Mouse (Mus musculus) embryonic facial prominence, embryonic 11.5 days (tissue): ENCODE results near the gene Lbp. TPM values are rescaled to one million over a fixed set of nuclear protein-coding genes. Genes with fewer than 3 reads are reported as not detected.

ENCODE experiments used
- ATAC-seq: fragments of 200-750 bp; cut with Nextera tagmentation; replicated peaks from 2 replicates; pipeline ENCODE4 v1.8.0; 2017; ENCODE audit warnings: low read depth; ENCODE audit not compliant: insufficient number of reproducible peaks, low FRiP score, low TSS enrichment
- DNase-seq: peaks from one replicate; pipeline ENCODE4 v3.0.0-alpha.2; 2015; ENCODE audit warnings: low spot score
- H3K27ac ChIP-seq: fragments of 300-500 bp; sonication (generic); replicated peaks from 2 replicates; pipeline ENCODE4 v1.5.1; 2014; ENCODE audit warnings: mild to moderate bottlenecking, low read depth, low read length, control low read depth
- H3K27me3 ChIP-seq: fragments of 300-500 bp; sonication (generic); 2 replicates; pipeline ENCODE4 v1.6.1; 2014; ENCODE audit warnings: mild to moderate bottlenecking, low read length, moderate library complexity, mixed read lengths; ENCODE audit not compliant: control insufficient read depth, insufficient read depth
- H3K36me3 ChIP-seq: fragments of 300-500 bp; sonication (generic); replicated peaks from 2 replicates; pipeline ENCODE4 v1.6.1; 2014; ENCODE audit warnings: low read depth, mild to moderate bottlenecking, low read length, moderate library complexity, mixed read lengths; ENCODE audit not compliant: control insufficient read depth, insufficient read depth
- H3K4me1 ChIP-seq: fragments of 300-500 bp; sonication (generic); 2 replicates; pipeline ENCODE4 v1.6.1; 2014; ENCODE audit warnings: low read length, mixed read lengths; ENCODE audit not compliant: control insufficient read depth, insufficient read depth
- H3K4me2 ChIP-seq: fragments of 300-500 bp; sonication (generic); 2 replicates; pipeline ENCODE4 v1.6.1; 2014; ENCODE audit warnings: low read depth, mild to moderate bottlenecking, control low read depth, low read length, moderate library complexity
- H3K4me3 ChIP-seq: fragments of 300-500 bp; sonication (generic); 2 replicates; pipeline ENCODE4 v1.5.1; 2014; ENCODE audit warnings: low read depth, low read length, control low read depth
- H3K9ac ChIP-seq: fragments of 300-500 bp; sonication (generic); replicated peaks from 2 replicates; pipeline ENCODE4 v1.6.1; 2014; ENCODE audit warnings: mild to moderate bottlenecking, control low read depth, low read length
- H3K9me3 ChIP-seq: fragments of 300-500 bp; sonication (generic); replicated peaks from 2 replicates; pipeline ENCODE4 v1.6.1; 2016; ENCODE audit warnings: mild to moderate bottlenecking, low read length, inconsistent platforms, mixed read lengths; ENCODE audit not compliant: control insufficient read depth
- WGBS: fragments of 180-500 bp; shearing (Covaris S2); extraction: QIAGEN DNeasy Blood & Tissue Kit; methylation state at CpG from one replicate; pipeline ENCODE4 v1.1.7; 2014; 5-methylcytosine and 5-hydroxymethylcytosine counted together
- polyA plus RNA-seq: library from polyadenylated mRNA; unstranded; fragments of >200 nt; fragmentation: Nextera tagmentation; extraction: Ambion mirVana; gene quantifications from 2 replicates; pipeline ENCODE4 v1.2.1, GENCODE M21; 2014

The Lbp gene
- polyA plus RNA-seq, 1 experiment from 2014 or later: 3.8 TPM

DNA sequence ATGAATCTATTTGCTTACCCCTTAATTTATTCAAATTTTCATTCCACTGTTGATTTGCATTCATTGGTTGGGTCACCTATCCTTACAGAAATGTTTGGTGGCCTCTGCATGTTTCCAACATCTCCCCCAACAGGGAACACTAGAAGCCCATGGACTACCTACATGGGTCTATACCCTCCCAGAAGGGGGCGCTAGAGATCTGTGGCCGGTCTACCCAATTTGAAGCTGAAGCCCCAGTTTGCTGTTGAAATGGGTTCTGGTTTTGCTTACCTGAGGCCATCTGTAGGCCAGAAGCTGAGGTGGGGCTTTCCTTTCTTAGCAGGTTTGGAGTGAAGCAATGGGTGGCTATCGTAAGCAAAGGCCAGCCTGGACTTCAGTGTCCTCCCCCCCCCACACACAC is 30.9 kb upstream of the Lbp start:
- H3K36me3 ChIP-seq: no peaks in the 10 kb centered on the region
- no peak overlapping the region for H3K4me3 ChIP-seq
- no peak overlapping the region for H3K4me2 ChIP-seq
- no peak overlapping the region for H3K9ac ChIP-seq
- no peaks in the 10 kb centered on the region for H3K9me3 ChIP-seq
- no peaks in the 10 kb centered on the region; the same call in 1 of the 2 replicates for H3K4me1 ChIP-seq
- no peaks in the 10 kb centered on the region for H3K27me3 ChIP-seq
- DNase-seq (no peak), ATAC-seq (no peak)
- 94% methylated on average over 3 of the region's 3 CpGs for WGBS
- H3K27ac ChIP-seq: no peak overlapping the region

GRCm38 (mm10) chr2:158275811-158276210 is 30.5 kb upstream of the Lbp start:
- no peaks in the 10 kb centered on the region for H3K9me3 ChIP-seq
- H3K4me1 ChIP-seq: no peaks in the 10 kb centered on the region; the same call in 1 of the 2 replicates
- no peak overlapping the region for H3K9ac ChIP-seq
- DNase-seq (no peak), ATAC-seq (no peak)
- H3K4me3 ChIP-seq: no peak overlapping the region
- no peak overlapping the region for H3K4me2 ChIP-seq
- no peak overlapping the region for H3K27ac ChIP-seq
- WGBS: 44% methylated on average over 4 of the region's 4 CpGs
- H3K36me3 ChIP-seq: no peaks in the 10 kb centered on the region
- H3K27me3 ChIP-seq: no peaks in the 10 kb centered on the region

DNA sequence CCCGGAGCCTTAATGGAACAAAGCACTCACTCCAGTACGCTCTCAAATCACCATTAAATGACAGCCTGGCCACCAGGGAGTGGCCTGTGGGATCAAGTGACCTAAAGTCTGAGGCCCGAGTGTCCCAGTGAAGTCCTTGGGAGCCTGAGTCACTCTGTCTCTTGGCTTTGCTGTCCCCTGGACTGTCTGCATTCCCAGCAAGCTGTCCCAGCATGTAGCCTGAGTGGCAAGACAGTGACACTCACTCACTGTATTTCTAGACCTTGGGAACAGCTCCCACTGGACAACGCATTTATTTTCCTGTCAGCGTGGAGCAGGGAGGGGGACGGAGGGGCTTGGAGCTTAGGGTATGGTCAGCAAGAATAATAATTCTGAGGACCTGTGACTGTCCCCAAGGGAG is 29.8 kb upstream of the Lbp start:
- no peak overlapping the region for H3K27ac ChIP-seq
- 57% methylated on average over 6 of the region's 6 CpGs for WGBS
- H3K9ac ChIP-seq: no peak overlapping the region
- DNase-seq: no peak
- no peaks in the 10 kb centered on the region for H3K36me3 ChIP-seq
- no peaks in the 10 kb centered on the region for H3K9me3 ChIP-seq
- no peaks in the 10 kb centered on the region for H3K27me3 ChIP-seq
- no peaks in the 10 kb centered on the region; the same call in 1 of the 2 replicates for H3K4me1 ChIP-seq
- no peak overlapping the region for H3K4me2 ChIP-seq
- ATAC-seq: no peak
- no peak overlapping the region for H3K4me3 ChIP-seq

DNA sequence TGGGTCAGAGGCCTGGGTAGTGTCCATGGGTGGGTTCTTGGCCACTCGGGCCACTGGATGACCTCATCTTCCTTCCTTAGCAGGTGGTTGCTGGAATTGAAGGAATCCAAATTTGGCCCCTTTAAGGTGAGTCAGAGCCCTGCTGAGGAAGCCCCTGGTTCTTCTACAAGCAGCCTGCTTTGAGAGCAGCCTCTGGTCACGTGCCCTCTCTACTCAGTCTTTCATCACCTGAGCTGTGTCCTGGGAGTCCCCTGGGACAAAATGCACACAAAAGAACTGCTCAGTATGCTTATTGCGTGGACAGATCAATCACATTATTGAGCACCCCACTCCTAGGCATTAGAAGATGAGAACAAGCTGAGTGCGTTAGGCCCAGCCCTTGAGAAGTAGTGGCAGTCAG is 29.4 kb upstream of the Lbp start:
- H3K27me3 ChIP-seq: no peaks in the 10 kb centered on the region
- no peaks in the 10 kb centered on the region; the same call in 1 of the 2 replicates for H3K4me1 ChIP-seq
- ATAC-seq (no peak), DNase-seq (no peak)
- no peaks in the 10 kb centered on the region for H3K9me3 ChIP-seq
- H3K4me3 ChIP-seq: no peak overlapping the region
- no peak overlapping the region for H3K4me2 ChIP-seq
- WGBS: 76% methylated on average over 4 of the region's 4 CpGs
- no peaks in the 10 kb centered on the region for H3K36me3 ChIP-seq
- H3K27ac ChIP-seq: no peak overlapping the region
- H3K9ac ChIP-seq: no peak overlapping the region

GRCm38 (mm10) chr2:158279656-158280055 is 26.6 kb upstream of the Lbp start:
- Histone ChIP-seq H3K27me3 (no peaks in the 10 kb centered on the region), H3K36me3 (no peaks in the 10 kb centered on the region), H3K4me1 (no peaks in the 10 kb centered on the region), H3K9ac (no peak overlapping the region), H3K4me2 (no peak overlapping the region), H3K9me3 (no peaks in the 10 kb centered on the region), H3K27ac (no peak overlapping the region), H3K4me3 (no peak overlapping the region)
- WGBS: 89% methylated on average over 4 of the region's 4 CpGs
- DNase-seq: no peak
- no peak for ATAC-seq

- Histone ChIP-seq H3K9ac (no peak overlapping the region), H3K36me3 (no peaks in the 10 kb centered on the region), H3K4me3 (no peak overlapping the region), H3K9me3 (no peaks in the 10 kb centered on the region), H3K4me2 (no peak overlapping the region), H3K27me3 (no peaks in the 10 kb centered on the region), H3K4me1 (no peaks in the 10 kb centered on the region), H3K27ac (no peak overlapping the region)
- DNase-seq (no peak), ATAC-seq (no peak)
- WGBS: 65% methylated on average over 16 of the region's 16 CpGs
Measured at GRCm38 (mm10) chr2:158281497-158282205, 24.6 kb upstream of the Lbp start.

- Histone ChIP-seq H3K9ac (no peak overlapping the region), H3K27ac (no peak overlapping the region), H3K4me1 (no peaks in the 10 kb centered on the region), H3K9me3 (no peaks in the 10 kb centered on the region), H3K4me2 (no peak overlapping the region), H3K36me3 (no peaks in the 10 kb centered on the region), H3K27me3 (no peaks in the 10 kb centered on the region), H3K4me3 (no peak overlapping the region)
- DNase-seq: no peak
- 79% methylated on average over 7 of the region's 7 CpGs for WGBS
- ATAC-seq: no peak
Measured at GRCm38 (mm10) chr2:158283136-158283535, 23.2 kb upstream of the Lbp start.

DNA sequence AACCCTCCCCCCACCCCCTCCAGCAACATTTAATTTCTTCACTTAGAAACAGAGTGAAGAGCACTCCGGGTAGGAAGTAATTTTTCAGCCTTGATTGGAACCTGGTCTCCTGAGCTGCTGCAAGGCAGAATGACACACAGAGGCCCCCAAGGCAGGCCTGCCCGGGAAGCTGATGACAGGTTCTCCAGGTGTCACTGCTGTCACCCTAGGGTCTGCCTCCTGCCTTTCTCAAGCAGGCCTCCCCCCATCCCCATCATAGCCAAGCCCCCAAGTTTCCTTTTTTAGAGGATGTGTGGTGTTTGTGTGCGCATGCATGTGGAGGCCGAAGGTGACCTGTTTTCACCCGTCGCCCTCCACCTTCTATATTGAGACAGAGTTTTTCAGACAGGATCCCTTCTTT is 22.5 kb upstream of the Lbp start:
- WGBS: 77% methylated on average over 6 of the region's 6 CpGs
- no peak for DNase-seq

More for the DNA sequence above, 22.5 kb upstream of the Lbp start:
- ATAC-seq: no peak
- H3K4me1 ChIP-seq: no peaks in the 10 kb centered on the region
- H3K27ac ChIP-seq: no peak overlapping the region
- H3K9ac ChIP-seq: no peak overlapping the region
- no peaks in the 10 kb centered on the region for H3K9me3 ChIP-seq
- H3K27me3 ChIP-seq: no peaks in the 10 kb centered on the region
- no peaks in the 10 kb centered on the region for H3K36me3 ChIP-seq
- H3K4me3 ChIP-seq: no peak overlapping the region
- no peak overlapping the region for H3K4me2 ChIP-seq
